Mouse (Mus musculus): ENCODE results near the gene Zfp90. TPM values are rescaled to one million over a fixed set of nuclear protein-coding genes. Genes with fewer than 3 reads are reported as not detected.

Gene Zfp90
- polyA plus RNA-seq, 1 experiment from 2014 or later: 11.9 TPM

DNA sequence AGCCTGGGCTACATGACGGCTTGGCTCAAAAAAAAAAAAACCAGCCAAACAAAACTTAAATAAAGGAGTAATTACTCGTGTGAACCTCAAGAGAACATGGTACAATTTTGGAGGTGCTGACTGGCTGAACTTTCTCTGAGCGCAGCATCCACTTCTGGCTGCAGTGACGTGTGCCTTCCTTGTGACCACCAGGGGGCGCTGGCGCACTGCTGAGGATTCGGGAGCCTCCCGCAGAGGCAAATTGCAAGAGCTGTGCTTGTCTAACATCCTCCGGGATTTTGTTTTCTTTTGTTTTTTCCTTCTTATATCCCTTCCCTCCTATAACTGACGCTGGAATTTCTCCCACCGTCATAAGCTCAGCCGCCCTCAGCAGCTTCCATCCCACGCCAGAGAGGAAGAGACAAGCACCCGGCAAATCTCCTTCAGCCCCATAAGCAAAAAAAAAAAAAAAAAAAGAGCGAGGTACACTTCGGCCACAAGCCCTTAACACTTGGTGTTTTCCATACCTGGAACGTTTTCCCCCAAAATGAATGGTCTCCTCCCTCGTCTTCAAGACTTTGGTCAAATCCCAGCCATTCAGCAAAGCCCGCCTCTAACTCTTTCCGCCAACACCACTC lies 17.9 kb downstream of the Zfp90 start:
- DNase-seq (ENCODE audit: low spot score): peak; percentile 75

DNA sequence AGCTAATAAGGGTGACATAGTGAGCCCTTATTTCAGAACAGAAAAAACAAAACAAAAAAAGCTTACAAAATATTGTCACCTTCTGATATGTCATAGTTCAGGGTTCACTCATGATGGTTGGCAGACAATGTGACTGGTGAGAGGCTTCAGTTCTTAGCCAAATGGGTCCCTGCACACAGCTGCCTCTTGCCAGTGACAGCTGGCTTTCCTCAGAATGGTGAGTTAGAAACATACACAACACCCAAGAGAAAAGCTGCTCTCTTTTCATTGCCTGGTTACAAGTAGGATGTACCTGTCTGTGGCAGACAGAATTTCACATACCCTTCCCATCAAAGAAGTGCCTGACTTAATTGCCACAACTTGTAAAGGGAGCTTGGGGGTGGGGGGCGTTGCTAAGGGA lies 18.5 kb downstream of the Zfp90 start:
- no peak for DNase-seq (ENCODE audit: low spot score)

DNA sequence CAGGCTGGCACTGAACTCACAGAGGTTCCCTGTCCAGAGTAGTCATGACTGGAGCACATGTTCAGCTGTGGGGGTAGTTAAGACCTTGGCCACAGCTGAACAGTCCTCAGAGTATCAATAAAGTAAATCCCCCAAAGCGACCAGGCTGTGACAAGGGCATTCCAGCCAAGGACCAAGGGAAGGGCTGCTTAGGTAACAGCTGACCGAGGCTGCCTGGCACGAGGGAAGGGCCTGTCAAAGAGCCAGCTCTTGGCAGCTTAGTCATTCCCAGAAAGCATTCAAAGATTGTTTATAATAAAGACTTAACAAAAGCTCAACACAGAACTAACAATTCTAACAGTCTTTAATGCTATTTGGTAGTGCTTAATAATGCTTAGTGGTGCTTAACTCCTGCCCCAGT lies 22.7 kb downstream of the Zfp90 start:
- no peak for DNase-seq (ENCODE audit: low spot score)

DNA sequence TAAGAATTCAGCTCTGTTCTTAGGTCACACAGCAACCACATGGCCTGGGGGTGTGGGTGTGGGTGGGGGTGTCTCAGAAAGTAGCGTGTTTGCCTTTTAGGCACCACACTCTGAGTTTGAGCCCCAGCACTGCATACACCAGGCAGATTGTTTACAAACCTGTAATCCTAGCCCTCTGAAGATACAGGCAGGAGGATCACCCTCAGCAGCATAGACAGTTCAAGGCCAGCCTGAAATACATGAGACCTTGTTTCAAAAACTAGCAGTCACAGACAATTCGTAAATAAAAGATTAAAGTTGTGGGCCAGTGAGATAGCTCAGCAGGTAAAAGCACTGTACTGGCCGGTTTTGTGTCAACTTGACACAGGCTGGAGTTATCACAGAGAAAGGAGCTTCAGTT lies 25.0 kb downstream of the Zfp90 start:
- DNase-seq (ENCODE audit: low spot score): no peak

DNA sequence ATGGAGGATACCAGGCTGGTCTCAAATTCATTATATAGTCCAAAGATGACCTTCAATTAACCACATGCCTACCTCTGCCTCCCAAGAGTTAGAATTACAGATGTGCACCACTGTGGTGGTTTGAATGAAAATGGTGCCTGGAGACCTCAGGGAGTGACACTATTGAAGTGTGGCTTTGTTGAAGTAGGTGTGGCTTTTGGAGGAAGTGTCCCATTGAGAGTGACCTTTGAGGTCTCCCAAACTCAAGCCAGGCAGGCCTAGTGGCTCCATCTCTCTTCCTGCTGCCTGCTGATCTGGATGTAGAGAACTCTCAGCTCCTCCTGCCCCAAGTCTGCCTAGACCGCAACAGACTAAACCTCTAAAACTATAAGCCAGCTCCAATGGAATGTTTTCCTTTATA lies 27.6 kb downstream of the Zfp90 start:
- no peak for DNase-seq (ENCODE audit: low spot score)

DNA sequence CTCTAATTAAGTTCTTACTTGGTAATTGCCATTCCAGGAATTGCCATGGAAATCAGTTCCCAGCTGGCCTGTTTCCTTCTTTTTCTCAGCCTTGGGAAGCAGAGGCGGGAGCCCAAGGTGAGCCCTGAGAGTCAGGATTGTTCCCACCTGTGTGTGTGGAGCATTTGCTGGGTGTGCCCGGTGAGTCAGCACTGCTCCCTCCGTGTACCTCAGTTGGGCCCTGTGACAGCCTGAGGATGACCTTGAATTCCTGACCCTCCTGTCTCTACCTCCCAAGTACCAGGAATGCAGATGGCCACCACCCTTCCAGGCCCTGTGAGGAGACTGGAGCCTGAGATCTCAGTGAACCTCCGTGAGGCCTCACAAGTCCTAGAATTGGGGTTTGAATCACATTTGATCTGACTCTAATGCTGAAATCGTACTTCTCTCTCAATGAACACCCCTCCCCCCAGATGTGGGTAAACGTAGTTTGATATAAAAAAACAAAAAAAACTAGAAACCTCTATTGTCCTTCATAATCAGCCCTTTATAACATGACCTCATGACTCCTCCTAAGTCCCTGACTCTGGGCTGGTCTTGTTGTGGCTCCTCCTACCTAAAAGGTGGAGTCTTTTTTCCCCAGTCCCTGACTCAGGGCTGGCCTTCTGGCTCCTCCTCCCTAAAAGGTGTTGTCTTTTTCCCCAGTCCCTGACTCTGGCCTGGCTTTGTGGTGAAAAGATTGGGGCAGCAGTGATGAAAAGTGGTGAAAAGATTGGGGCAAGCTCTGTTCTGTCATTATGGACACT lies 36.4 kb downstream of the Zfp90 start:
- DNase-seq (ENCODE audit: low spot score): no peak

DNA sequence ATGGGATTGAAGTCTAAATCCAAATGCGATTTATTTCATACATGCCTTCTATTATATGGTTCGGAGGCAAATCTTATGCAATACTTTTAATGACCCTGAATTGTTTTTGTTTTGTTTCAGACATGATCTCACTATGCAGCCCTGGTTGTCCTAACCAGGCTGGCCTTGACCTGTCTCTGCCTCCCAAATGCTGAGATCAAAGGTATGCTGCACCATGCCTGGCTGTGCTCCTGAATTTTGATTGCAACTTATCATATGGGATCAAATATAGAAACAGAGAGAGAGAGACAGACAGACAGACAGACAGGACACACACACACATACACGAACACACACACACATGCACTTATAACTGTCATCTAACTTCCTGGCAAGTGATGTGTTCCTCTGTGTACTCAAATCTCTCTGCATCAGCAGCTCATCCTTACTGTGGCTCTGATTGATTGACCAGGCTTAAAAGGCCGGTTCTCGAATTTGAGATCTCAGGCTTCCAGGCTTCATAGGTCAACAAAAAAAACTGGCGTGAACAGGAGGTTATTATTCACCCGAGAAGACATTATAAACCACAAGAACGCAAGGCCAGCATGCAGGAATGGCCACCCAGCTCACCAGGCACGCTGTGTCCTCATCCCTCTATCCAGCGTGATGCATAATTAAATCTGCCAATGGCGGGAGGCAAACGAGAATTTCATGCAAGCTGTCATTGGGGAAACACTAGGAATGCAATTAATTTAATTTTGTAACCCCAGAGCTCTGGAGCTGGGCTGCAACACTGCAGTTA lies 37.8 kb downstream of the Zfp90 start:
- no peak for DNase-seq (ENCODE audit: low spot score)

DNA sequence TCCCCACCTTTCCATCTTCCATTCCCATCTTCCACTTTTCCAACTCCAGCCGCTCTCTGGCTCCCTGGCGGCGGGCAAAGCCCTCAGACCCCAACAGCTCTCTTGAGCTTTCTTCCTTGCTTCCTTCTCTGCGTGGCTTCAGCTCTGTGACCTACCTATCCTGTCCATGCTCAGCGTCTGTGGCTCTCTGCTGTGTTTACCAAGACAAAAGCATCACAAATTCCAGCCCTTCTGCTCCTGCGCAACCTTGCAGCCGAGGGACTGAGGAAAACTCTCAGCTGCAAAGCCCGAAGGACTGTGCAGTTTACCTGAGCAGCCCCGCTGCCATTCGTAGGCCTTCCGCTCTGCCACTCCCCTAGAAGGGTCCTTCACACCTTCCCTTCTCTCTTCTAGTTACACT lies 38.9 kb downstream of the Zfp90 start:
- no peak for DNase-seq (ENCODE audit: low spot score)

DNA sequence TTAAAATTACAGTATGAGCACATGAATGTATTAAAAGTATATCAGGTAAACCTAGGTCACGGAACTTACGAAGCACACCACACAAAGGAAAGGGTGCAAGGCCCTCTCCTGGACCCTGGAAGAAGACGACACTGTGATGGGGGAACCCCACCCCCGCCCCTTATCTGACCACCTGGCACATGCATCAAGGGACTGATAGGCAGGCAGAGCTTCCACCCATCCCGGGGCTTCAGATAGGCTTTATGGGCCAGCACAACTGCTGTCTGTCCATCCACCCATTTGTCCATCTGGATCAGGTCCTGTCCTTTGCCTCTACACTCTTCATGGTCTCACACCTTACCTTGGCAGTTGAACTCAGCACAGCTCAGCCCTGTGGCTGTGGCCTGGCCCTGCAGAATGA lies 47.0 kb downstream of the Zfp90 start:
- DNase-seq (ENCODE audit: low spot score): no peak

DNA sequence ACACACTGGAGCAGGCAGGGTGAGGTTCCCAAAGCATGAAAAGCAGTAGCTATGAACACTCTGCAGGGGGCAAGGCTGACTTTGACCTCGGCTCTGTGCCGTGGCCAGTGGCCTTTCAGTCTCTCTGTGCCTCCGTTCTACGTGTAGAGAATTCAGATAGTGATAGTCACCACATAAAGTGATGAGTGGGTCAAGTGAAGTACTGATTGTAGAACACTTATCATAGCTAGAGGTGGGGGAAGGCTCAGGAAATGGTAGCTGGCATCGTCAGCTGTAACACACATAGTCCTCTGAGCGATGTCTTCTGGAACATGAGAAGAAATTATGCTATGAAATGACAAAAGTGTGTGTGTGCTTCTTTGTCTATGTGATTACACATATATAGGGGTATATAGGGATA lies 48.7 kb downstream of the Zfp90 start:
- no peak for DNase-seq (ENCODE audit: low spot score)

DNA sequence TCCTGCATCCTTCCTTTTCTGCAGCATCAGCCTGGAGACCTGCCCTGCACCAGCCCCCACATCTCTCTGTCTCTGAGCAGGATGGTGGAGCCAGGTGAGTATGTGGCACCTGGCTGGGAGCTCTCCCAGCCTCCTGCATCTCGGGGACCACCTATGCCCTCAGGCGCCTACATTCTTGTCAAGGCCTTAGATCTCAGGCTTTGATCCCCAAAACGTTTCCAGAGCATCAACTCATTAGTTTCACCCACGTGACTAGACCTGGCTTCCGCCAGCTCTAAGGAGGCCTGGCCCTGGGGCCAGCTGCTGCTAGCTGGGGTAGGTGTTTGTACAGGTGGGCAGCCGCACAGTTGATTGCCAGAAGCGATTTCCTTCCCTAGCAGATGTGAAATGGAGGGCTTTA lies 54.4 kb downstream of the Zfp90 start:
- DNase-seq (ENCODE audit: low spot score): no peak

DNA sequence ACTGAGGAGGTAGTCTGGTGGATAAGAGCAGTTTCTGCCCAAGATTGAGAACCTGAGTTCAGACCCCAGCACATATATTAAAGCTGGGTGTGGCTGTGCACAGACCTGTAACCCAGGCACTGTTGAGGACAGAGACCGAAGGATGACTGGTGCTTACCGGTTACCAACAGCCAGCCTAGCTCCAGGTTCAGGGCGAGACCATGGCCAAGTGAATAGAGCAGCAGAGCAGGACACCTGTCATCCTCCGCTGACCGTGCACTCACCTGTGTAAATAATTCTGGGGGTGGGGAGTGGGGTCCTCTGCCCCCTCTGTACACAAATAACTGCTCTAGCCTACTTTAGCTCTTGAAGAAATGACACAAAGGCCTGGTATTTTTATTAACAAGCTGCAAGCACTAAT lies 58.9 kb downstream of the Zfp90 start:
- DNase-seq (ENCODE audit: low spot score): no peak

Other genes starting within 250 kb of the Zfp90 start
- 86.2 and 87.1 TPM in 2 replicates for gene Slc7a6, start 246.5 kb upstream of the Zfp90 start, polyA plus RNA-seq (2015; fragmentation: Nextera tagmentation; extraction: Ambion mirVana)
- 42.9 and 47.5 TPM in 2 replicates for gene Slc7a6os, start 204.4 kb upstream of the Zfp90 start, polyA plus RNA-seq (2015; fragmentation: Nextera tagmentation; extraction: Ambion mirVana)
- gene Prmt7, start 204.4 kb upstream of the Zfp90 start, polyA plus RNA-seq (2015; fragmentation: Nextera tagmentation; extraction: Ambion mirVana): 42.8 and 44.5 TPM in 2 replicates
- 1.1 and 1.5 TPM in 2 replicates for gene Smpd3, start 77.3 kb upstream of the Zfp90 start, polyA plus RNA-seq (2015; fragmentation: Nextera tagmentation; extraction: Ambion mirVana)
- gene 6030452D12Rik, start 85.2 kb downstream of the Zfp90 start, polyA plus RNA-seq (2015; fragmentation: Nextera tagmentation; extraction: Ambion mirVana): not detected in 2 replicates
- gene Cdh3, start 95.6 kb downstream of the Zfp90 start, polyA plus RNA-seq (2015; fragmentation: Nextera tagmentation; extraction: Ambion mirVana): 7.7 and 8.6 TPM in 2 replicates
- gene Gm10073, start 158.1 kb downstream of the Zfp90 start, polyA plus RNA-seq (2015; fragmentation: Nextera tagmentation; extraction: Ambion mirVana): 11.8 and 15.3 TPM in 2 replicates
- gene Cdh1, start 188.0 kb downstream of the Zfp90 start, polyA plus RNA-seq (2015; fragmentation: Nextera tagmentation; extraction: Ambion mirVana): 22.8 and 25.7 TPM in 2 replicates

All from thymus, postnatal 0 days (tissue).